Mouse (Mus musculus) neural tube, embryonic 14.5 days (tissue): ENCODE results near the gene Dclk3. TPM values are rescaled to one million over a fixed set of nuclear protein-coding genes. Genes with fewer than 3 reads are reported as not detected.

Experiments used
- ATAC-seq: fragments of 200-750 bp; cut with Nextera tagmentation; 2 replicates; pipeline ENCODE4 v1.8.0; 2017; ENCODE audit warnings: low read depth, mild to moderate bottlenecking, moderate TSS enrichment, moderate library complexity
- H3K27ac ChIP-seq: fragments of 300-500 bp; sonication (generic); 2 replicates; pipeline ENCODE4 v1.5.1; 2014; ENCODE audit warnings: low read depth, mild to moderate bottlenecking, control low read depth, low read length, moderate library complexity, mixed read lengths
- H3K27me3 ChIP-seq: fragments of 300-500 bp; sonication (generic); 2 replicates; pipeline ENCODE4 v1.6.1; 2014; ENCODE audit warnings: low read length; ENCODE audit not compliant: control insufficient read depth, insufficient read depth
- H3K36me3 ChIP-seq: fragments of 300-500 bp; sonication (generic); 2 replicates; pipeline ENCODE4 v1.6.1; 2014; ENCODE audit warnings: low read length, mixed read lengths; ENCODE audit not compliant: control insufficient read depth, insufficient read depth
- H3K4me1 ChIP-seq: fragments of 300-500 bp; sonication (generic); 2 replicates; pipeline ENCODE4 v1.6.1; 2014; ENCODE audit warnings: low read length; ENCODE audit not compliant: control insufficient read depth, insufficient read depth
- H3K4me2 ChIP-seq: fragments of 300-500 bp; sonication (generic); 2 replicates; pipeline ENCODE4 v1.6.1; 2014; ENCODE audit warnings: mild to moderate bottlenecking, low read depth, low read length, control low read depth
- H3K4me3 ChIP-seq: fragments of 300-500 bp; sonication (generic); 2 replicates; pipeline ENCODE4 v1.5.1; 2014; ENCODE audit warnings: low read depth, low read length, control low read depth, mixed read lengths
- H3K9ac ChIP-seq: fragments of 300-500 bp; sonication (generic); replicated peaks from 2 replicates; pipeline ENCODE4 v1.6.1; 2014; ENCODE audit warnings: low read depth, mild to moderate bottlenecking, control low read depth, low read length, mixed read lengths
- H3K9me3 ChIP-seq: fragments of 300-500 bp; sonication (generic); 2 replicates; pipeline ENCODE4 v1.6.1; 2016; ENCODE audit warnings: low read length; ENCODE audit not compliant: control insufficient read depth
- WGBS: fragments of 180-500 bp; shearing (Covaris S2); extraction: QIAGEN DNeasy Blood & Tissue Kit; methylation state at CpG from one replicate; pipeline ENCODE4 v1.1.7; 2014; 5-methylcytosine and 5-hydroxymethylcytosine counted together
- polyA plus RNA-seq: library from polyadenylated mRNA; unstranded; fragments of >200 nt; fragmentation: Nextera tagmentation; extraction: Ambion mirVana; gene quantifications from 2 replicates; pipeline ENCODE4 v1.2.1, GENCODE M21; 2014

Gene Dclk3
- polyA plus RNA-seq = 10.3 and 13.0 TPM in 2 replicates

- 3% methylated on average over 52 of the region's 57 CpGs for WGBS
- H3K4me1 ChIP-seq = no peaks in the 10 kb centered on the region
- H3K9ac ChIP-seq = peak within 1 kb of the TSS; percentile 62
- no peaks in the 10 kb centered on the region for H3K27me3 ChIP-seq
- peak within 1 kb of the TSS; percentile 63 for H3K4me2 ChIP-seq
- peak within 1 kb of the TSS; percentile 53 for H3K4me3 ChIP-seq
- H3K36me3 ChIP-seq = no peaks in the 10 kb centered on the region
- no peaks in the 10 kb centered on the region for H3K9me3 ChIP-seq
- peak; percentile 81 for ATAC-seq
- H3K27ac ChIP-seq = 0 out of 2 replicates have a peak within 1 kb of the TSS, but pooled peaks have one; percentile 10
Observed at GRCm38 (mm10) chr9:111438904-111439835, at the start of gene Dclk3. Gene Dclk3 (plus strand): TSS chr9:111439081.

- H3K9ac ChIP-seq = no peak overlapping the region
- no peak overlapping the region for H3K4me3 ChIP-seq
- H3K9me3 ChIP-seq = no peaks in the 10 kb centered on the region
- H3K27me3 ChIP-seq = no peaks in the 10 kb centered on the region
- H3K27ac ChIP-seq = no peak overlapping the region
- 75% methylated on average over 9 of the region's 9 CpGs for WGBS
- no peaks in the 10 kb centered on the region for H3K4me1 ChIP-seq
- no peaks in the 10 kb centered on the region for H3K36me3 ChIP-seq
- no peak for ATAC-seq
- no peak overlapping the region for H3K4me2 ChIP-seq
Observed at GRCm38 (mm10) chr9:111390016-111390415, 48.9 kb upstream of the Dclk3 start.

GRCm38 (mm10) chr9:111391036-111391435, 47.8 kb upstream of the Dclk3 start:
- Histone ChIP-seq H3K4me3 (no peak overlapping the region), H3K9ac (no peak overlapping the region), H3K4me2 (no peak overlapping the region), H3K27me3 (no peaks in the 10 kb centered on the region), H3K36me3 (no peaks in the 10 kb centered on the region), H3K27ac (no peak overlapping the region), H3K9me3 (no peaks in the 10 kb centered on the region), H3K4me1 (no peaks in the 10 kb centered on the region)
- no peak for ATAC-seq
- WGBS = 86% methylated on average over 8 of the region's 8 CpGs

GRCm38 (mm10) chr9:111391926-111392442, 46.9 kb upstream of the Dclk3 start:
- H3K4me1 ChIP-seq = no peaks in the 10 kb centered on the region
- no peaks in the 10 kb centered on the region for H3K9me3 ChIP-seq
- H3K36me3 ChIP-seq = no peaks in the 10 kb centered on the region
- no peak overlapping the region for H3K4me2 ChIP-seq
- no peaks in the 10 kb centered on the region for H3K27me3 ChIP-seq
- no peak overlapping the region for H3K27ac ChIP-seq
- H3K4me3 ChIP-seq = no peak overlapping the region
- WGBS = 92% methylated on average over 18 of the region's 18 CpGs
- H3K9ac ChIP-seq = no peak overlapping the region
- no peak for ATAC-seq

- no peak for ATAC-seq
- Histone ChIP-seq H3K4me1 (no peaks in the 10 kb centered on the region), H3K36me3 (no peaks in the 10 kb centered on the region), H3K9ac (no peak overlapping the region), H3K4me2 (no peak overlapping the region), H3K9me3 (no peaks in the 10 kb centered on the region), H3K27me3 (no peaks in the 10 kb centered on the region), H3K4me3 (no peak overlapping the region), H3K27ac (no peak overlapping the region)
- WGBS = 73% methylated on average over 5 of the region's 5 CpGs
Observed at GRCm38 (mm10) chr9:111395265-111395664, 43.6 kb upstream of the Dclk3 start.

- H3K9me3 ChIP-seq = no peaks in the 10 kb centered on the region
- H3K27ac ChIP-seq = no peak overlapping the region
- no peak overlapping the region for H3K4me3 ChIP-seq
- no peak overlapping the region for H3K9ac ChIP-seq
- no peak overlapping the region for H3K4me2 ChIP-seq
- H3K27me3 ChIP-seq = no peaks in the 10 kb centered on the region
- WGBS = 96% methylated on average over 2 of the region's 2 CpGs
- no peaks in the 10 kb centered on the region for H3K36me3 ChIP-seq
- ATAC-seq = no peak
- no peaks in the 10 kb centered on the region for H3K4me1 ChIP-seq
Observed at GRCm38 (mm10) chr9:111398059-111398458, 40.8 kb upstream of the Dclk3 start.

- 86% methylated on average over 4 of the region's 4 CpGs for WGBS
- no peak overlapping the region for H3K9ac ChIP-seq
- no peak for ATAC-seq
- no peak overlapping the region for H3K4me3 ChIP-seq
- H3K4me2 ChIP-seq = no peak overlapping the region
- H3K36me3 ChIP-seq = no peaks in the 10 kb centered on the region
- no peaks in the 10 kb centered on the region for H3K9me3 ChIP-seq
- H3K27ac ChIP-seq = no peak overlapping the region
- no peaks in the 10 kb centered on the region for H3K27me3 ChIP-seq
- H3K4me1 ChIP-seq = no peaks in the 10 kb centered on the region
Observed at GRCm38 (mm10) chr9:111400089-111400488, 38.8 kb upstream of the Dclk3 start.

- no peaks in the 10 kb centered on the region for H3K27me3 ChIP-seq
- no peak overlapping the region for H3K4me3 ChIP-seq
- H3K36me3 ChIP-seq = no peaks in the 10 kb centered on the region
- 88% methylated on average over 4 of the region's 4 CpGs for WGBS
- no peak overlapping the region for H3K27ac ChIP-seq
- no peak for ATAC-seq
- H3K4me1 ChIP-seq = no peaks in the 10 kb centered on the region
- no peak overlapping the region for H3K4me2 ChIP-seq
- H3K9ac ChIP-seq = no peak overlapping the region
- no peaks in the 10 kb centered on the region for H3K9me3 ChIP-seq
Observed at GRCm38 (mm10) chr9:111403159-111403558, 35.7 kb upstream of the Dclk3 start.

GRCm38 (mm10) chr9:111404346-111405079, 34.4 kb upstream of the Dclk3 start:
- no peak overlapping the region for H3K27ac ChIP-seq
- no peaks in the 10 kb centered on the region for H3K4me1 ChIP-seq
- H3K4me2 ChIP-seq = no peak overlapping the region
- no peaks in the 10 kb centered on the region for H3K36me3 ChIP-seq
- ATAC-seq = no peak
- no peaks in the 10 kb centered on the region for H3K9me3 ChIP-seq
- WGBS = 86% methylated on average over 12 of the region's 12 CpGs
- H3K27me3 ChIP-seq = no peaks in the 10 kb centered on the region
- no peak overlapping the region for H3K9ac ChIP-seq
- no peak overlapping the region for H3K4me3 ChIP-seq
